Mouse (Mus musculus) lung, adult 2 months (tissue): ENCODE measurements at regions not wholly inside any gene's neighbourhood (a gene's known extent, or its start where the extent isn't known, plus 50 kb on each side); places are given as distances from the start of the nearest gene placed in this dataset.

Experiments used
- CTCF ChIP-seq: fragments of 200-500 bp; IDR thresholded peaks from 2 replicates; pipeline ENCODE4 v1.5.1; 2011; ENCODE audit warnings: mild to moderate bottlenecking, low read length, control low read depth; ENCODE audit not compliant: insufficient read depth
- POLR2A ChIP-seq: fragments of 200-500 bp; IDR thresholded peaks from 2 replicates; pipeline ENCODE4 v1.6.1; 2011; ENCODE audit warnings: low read depth, mild to moderate bottlenecking, control low read depth, low read length, borderline replicate concordance; ENCODE audit errors: extremely low read depth

DNA sequence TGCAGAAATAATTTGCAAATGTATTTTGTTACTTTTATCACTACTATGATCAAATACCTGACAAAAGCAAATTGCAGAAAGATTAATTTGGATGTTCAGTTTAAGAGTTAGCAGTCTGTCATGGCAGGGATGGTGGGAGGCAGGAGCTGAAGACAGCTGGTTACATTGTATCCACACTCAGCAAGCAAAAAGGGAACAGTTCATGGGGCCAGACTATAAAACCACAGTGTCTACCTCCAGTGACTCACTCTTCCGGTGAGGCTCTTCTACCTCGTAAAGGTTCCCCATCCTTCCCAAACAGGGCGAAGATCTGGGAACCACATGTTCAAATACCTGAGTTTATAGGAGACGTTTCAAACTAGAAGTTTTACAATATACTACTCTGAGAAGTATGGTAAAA, 145.2 kb upstream of the Fam78b start:
- TF ChIP-seq CTCF (no peak), POLR2A (no peak)
